Mouse (Mus musculus): ENCODE results near the gene Pls1. TPM values are rescaled to one million over a fixed set of nuclear protein-coding genes. Genes with fewer than 3 reads are reported as not detected.

The Pls1 gene
- polyA plus RNA-seq, 2 experiments: 3.2 to 11.0 TPM

DNA sequence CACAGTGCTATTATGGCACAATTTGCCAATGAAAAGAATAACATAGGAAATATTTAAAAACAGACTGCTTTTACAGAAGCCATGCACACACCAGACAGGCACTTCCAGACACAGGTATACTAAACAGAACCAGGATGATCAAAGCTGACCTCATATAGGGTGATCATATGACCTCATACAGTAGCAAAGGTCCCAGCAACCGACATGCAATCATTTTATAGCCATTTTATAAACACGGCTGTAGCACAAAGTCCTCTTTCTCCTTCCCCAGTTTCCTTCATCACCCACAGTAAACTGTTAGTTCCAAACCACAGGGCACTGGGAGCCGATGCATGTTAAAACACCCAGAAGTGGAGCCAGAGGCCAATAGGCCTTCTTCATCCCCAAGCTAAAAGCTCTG is 5.7 kb downstream of the Pls1 start:
- Histone ChIP-seq H3K27ac (no peak overlapping the region), H3K9ac (replicated peaks) (no peak overlapping the region), H3K36me3 (replicated peaks; ENCODE audit: control insufficient read depth, insufficient read depth, low read depth) (no peaks in the 10 kb centered on the region), H3K4me1 (replicated peaks; ENCODE audit: control insufficient read depth in 2 of 2, insufficient read depth in 2 of 2, low read length in 1 of 2) (no peaks in the 10 kb centered on the region), H3K9me3 (ENCODE audit: control insufficient read depth, low read length) (no peaks in the 10 kb centered on the region), H3K4me2 (ENCODE audit: low read depth) (no peak overlapping the region), H3K27me3 (ENCODE audit: control insufficient read depth, insufficient read depth, low read length) (peaks cover 13% of the 10 kb centered on the region), H3K4me3 (ENCODE audit: insufficient read depth in 1 of 2, low read depth in 2 of 2, low read length in 2 of 2) (no peak overlapping the region)
- WGBS (ENCODE audit: insufficient replicate concordance): 56% methylated on average over 3 of the region's 3 CpGs
- ATAC-seq (ENCODE audit: insufficient read depth): no peak
- no peak for DNase-seq (ENCODE audit: low read depth in 3 of 3, low spot score in 3 of 3)
- no peak for TF ChIP-seq EP300 (IDR thresholded peaks at IDR 0.05; ENCODE audit: low read depth)
- TF ChIP-seq CTCF (IDR thresholded peaks at IDR 0.05; ENCODE audit: low read depth): no peak

DNA sequence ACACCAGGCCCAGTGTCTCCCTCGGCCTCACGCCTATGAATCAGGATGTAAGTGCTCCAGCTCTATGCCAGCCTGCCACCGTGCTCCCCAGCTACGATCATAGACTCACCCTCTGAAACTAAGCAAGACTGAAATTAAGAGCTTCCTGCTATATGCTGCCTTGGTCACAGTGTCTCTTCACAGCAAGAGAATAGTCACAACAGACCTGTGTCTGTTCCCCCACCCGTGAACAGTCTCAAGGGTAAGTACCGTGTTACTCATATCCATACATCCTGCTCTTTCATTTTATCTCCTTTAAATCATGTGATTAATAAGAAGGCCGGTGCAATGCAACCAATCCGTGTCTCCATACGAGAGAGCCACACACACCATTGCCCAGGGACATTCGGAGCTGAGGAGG is 9.4 kb downstream of the Pls1 start:
- no peaks in the 10 kb centered on the region for H3K36me3 ChIP-seq (replicated peaks; ENCODE audit: control insufficient read depth, insufficient read depth, low read depth)
- H3K27ac ChIP-seq: no peak overlapping the region
- no peak overlapping the region for H3K4me3 ChIP-seq (ENCODE audit: insufficient read depth in 1 of 2, low read depth in 2 of 2, low read length in 2 of 2)
- no peak for TF ChIP-seq EP300 (IDR thresholded peaks at IDR 0.05; ENCODE audit: low read depth)
- TF ChIP-seq CTCF (IDR thresholded peaks at IDR 0.05; ENCODE audit: low read depth): no peak
- DNase-seq (ENCODE audit: low read depth in 3 of 3, low spot score in 3 of 3) (no peak), ATAC-seq (ENCODE audit: insufficient read depth) (no peak)
- no peaks in the 10 kb centered on the region for H3K27me3 ChIP-seq (ENCODE audit: control insufficient read depth, insufficient read depth, low read length)
- 65% methylated on average over 10 of the region's 10 CpGs for WGBS (ENCODE audit: insufficient replicate concordance)
- no peak overlapping the region for H3K9ac ChIP-seq (replicated peaks)
- H3K4me2 ChIP-seq (ENCODE audit: low read depth): no peak overlapping the region
- no peaks in the 10 kb centered on the region for H3K9me3 ChIP-seq (ENCODE audit: control insufficient read depth, low read length)
- no peaks in the 10 kb centered on the region for H3K4me1 ChIP-seq (replicated peaks; ENCODE audit: control insufficient read depth in 2 of 2, insufficient read depth in 2 of 2, low read length in 1 of 2)

DNA sequence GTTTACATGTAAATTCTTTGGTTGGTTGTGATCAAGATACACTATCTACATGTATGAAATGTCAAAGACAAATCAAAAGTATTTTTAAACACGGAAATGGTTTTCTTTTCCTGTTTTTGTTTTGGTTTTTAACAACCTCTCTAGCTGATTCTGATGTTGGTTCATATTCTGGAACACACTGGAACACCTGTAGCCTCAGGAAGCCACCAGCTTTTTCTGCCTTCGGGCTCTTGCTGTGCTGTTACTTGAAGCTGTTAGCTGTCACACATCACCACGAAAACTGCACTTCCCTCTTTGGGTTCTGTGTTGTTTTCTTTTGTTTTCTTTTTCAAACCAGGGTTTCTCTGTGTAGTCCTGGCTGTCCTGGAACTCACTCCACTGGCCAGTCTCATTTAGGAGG is 10.3 kb downstream of the Pls1 start:
- 15% methylated on average over 3 of the region's 3 CpGs for WGBS (ENCODE audit: insufficient replicate concordance)
- no peak for DNase-seq (ENCODE audit: low read depth in 3 of 3, low spot score in 3 of 3)
- H3K4me2 ChIP-seq (ENCODE audit: low read depth): no peak overlapping the region
- H3K36me3 ChIP-seq (replicated peaks; ENCODE audit: control insufficient read depth, insufficient read depth, low read depth): no peaks in the 10 kb centered on the region
- ATAC-seq (ENCODE audit: insufficient read depth): no peak
- H3K9ac ChIP-seq (replicated peaks): no peak overlapping the region
- H3K9me3 ChIP-seq (ENCODE audit: control insufficient read depth, low read length): no peaks in the 10 kb centered on the region
- no peak overlapping the region for H3K4me3 ChIP-seq (ENCODE audit: insufficient read depth in 1 of 2, low read depth in 2 of 2, low read length in 2 of 2)
- H3K27me3 ChIP-seq (ENCODE audit: control insufficient read depth, insufficient read depth, low read length): no peaks in the 10 kb centered on the region
- TF ChIP-seq CTCF (IDR thresholded peaks at IDR 0.05; ENCODE audit: low read depth): no peak
- no peak for TF ChIP-seq EP300 (IDR thresholded peaks at IDR 0.05; ENCODE audit: low read depth)
- H3K27ac ChIP-seq: no peak overlapping the region
- no peaks in the 10 kb centered on the region for H3K4me1 ChIP-seq (replicated peaks; ENCODE audit: control insufficient read depth in 2 of 2, insufficient read depth in 2 of 2, low read length in 1 of 2)

DNA sequence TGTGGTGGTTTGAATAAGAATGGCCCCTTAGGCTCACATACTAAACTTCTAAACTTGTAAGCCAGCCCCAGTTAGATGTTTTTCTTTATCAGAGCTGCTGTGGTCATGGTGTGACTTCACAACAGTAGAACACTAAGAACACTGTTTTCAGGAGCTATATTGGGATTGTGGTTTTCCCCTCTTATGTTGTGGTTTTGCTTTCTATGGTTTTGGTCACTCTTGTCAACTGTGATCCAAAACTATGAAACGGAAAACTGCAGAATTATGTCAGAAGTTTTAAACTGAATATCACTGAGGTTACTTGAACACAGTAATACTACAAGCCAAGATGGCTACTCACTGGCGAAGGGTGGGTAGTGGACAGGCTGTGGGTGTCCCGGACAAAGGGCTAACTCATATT is 12.4 kb downstream of the Pls1 start:
- ATAC-seq (ENCODE audit: insufficient read depth): no peak
- H3K4me2 ChIP-seq (ENCODE audit: low read depth): no peak overlapping the region
- TF ChIP-seq EP300 (IDR thresholded peaks at IDR 0.05; ENCODE audit: low read depth) (no peak), CTCF (IDR thresholded peaks at IDR 0.05; ENCODE audit: low read depth) (no peak)
- no peaks in the 10 kb centered on the region for H3K9me3 ChIP-seq (ENCODE audit: control insufficient read depth, low read length)
- 28% methylated on average over 3 of the region's 3 CpGs for WGBS (ENCODE audit: insufficient replicate concordance)
- H3K27ac ChIP-seq: no peak overlapping the region
- no peak overlapping the region for H3K9ac ChIP-seq (replicated peaks)
- no peaks in the 10 kb centered on the region for H3K27me3 ChIP-seq (ENCODE audit: control insufficient read depth, insufficient read depth, low read length)
- H3K4me3 ChIP-seq (ENCODE audit: insufficient read depth in 1 of 2, low read depth in 2 of 2, low read length in 2 of 2): no peak overlapping the region
- no peaks in the 10 kb centered on the region for H3K4me1 ChIP-seq (replicated peaks; ENCODE audit: control insufficient read depth in 2 of 2, insufficient read depth in 2 of 2, low read length in 1 of 2)
- no peak for DNase-seq (ENCODE audit: low read depth in 3 of 3, low spot score in 3 of 3)
- no peaks in the 10 kb centered on the region for H3K36me3 ChIP-seq (replicated peaks; ENCODE audit: control insufficient read depth, insufficient read depth, low read depth)

- Histone ChIP-seq H3K4me2 (ENCODE audit: low read depth) (no peak overlapping the region), H3K4me1 (replicated peaks; ENCODE audit: control insufficient read depth in 2 of 2, insufficient read depth in 2 of 2, low read length in 1 of 2) (no peaks in the 10 kb centered on the region), H3K27ac (no peak overlapping the region), H3K27me3 (ENCODE audit: control insufficient read depth, insufficient read depth, low read length) (no peaks in the 10 kb centered on the region), H3K9me3 (ENCODE audit: control insufficient read depth, low read length) (no peaks in the 10 kb centered on the region), H3K9ac (replicated peaks) (no peak overlapping the region), H3K4me3 (ENCODE audit: insufficient read depth in 1 of 2, low read depth in 2 of 2, low read length in 2 of 2) (no peak overlapping the region), H3K36me3 (replicated peaks; ENCODE audit: control insufficient read depth, insufficient read depth, low read depth) (no peaks in the 10 kb centered on the region)
- ATAC-seq (ENCODE audit: insufficient read depth): no peak
- DNase-seq (ENCODE audit: low read depth in 3 of 3, low spot score in 3 of 3): no peak
- 71% methylated on average over 5 of the region's 5 CpGs for WGBS (ENCODE audit: insufficient replicate concordance)
- no peak for TF ChIP-seq CTCF (IDR thresholded peaks at IDR 0.05; ENCODE audit: low read depth)
- TF ChIP-seq EP300 (IDR thresholded peaks at IDR 0.05; ENCODE audit: low read depth): no peak
Measured at GRCm38 (mm10) chr9:95827565-95827964, 17.5 kb downstream of the Pls1 start.

Data from liver, embryonic 14.5 days (tissue).